Mouse (Mus musculus) liver, embryonic 16.5 days (tissue): ENCODE data around the gene Plekha6. TPM values are rescaled to one million over a fixed set of nuclear protein-coding genes. Genes with fewer than 3 reads are reported as not detected.

Experiments
- ATAC-seq: fragments of 200-750 bp; cut with Nextera tagmentation; 2 replicates; pipeline ENCODE4 v1.8.0; 2017; ENCODE audit warnings: low read depth, mild to moderate bottlenecking, moderate number of reproducible peaks, moderate library complexity
- H3K27ac ChIP-seq: fragments of 300-500 bp; sonication (generic); 2 replicates; pipeline ENCODE4 v1.5.1; 2014; ENCODE audit warnings: mild to moderate bottlenecking, low read length
- H3K27me3 ChIP-seq: fragments of 300-500 bp; sonication (generic); 2 replicates; pipeline ENCODE4 v1.6.1; 2014; ENCODE audit warnings: low read depth, low read length, mixed read lengths; ENCODE audit not compliant: control insufficient read depth, insufficient read depth
- H3K36me3 ChIP-seq: fragments of 300-500 bp; sonication (generic); 2 replicates; pipeline ENCODE4 v1.6.1; 2014; ENCODE audit warnings: mild to moderate bottlenecking; ENCODE audit not compliant: control insufficient read depth, insufficient read depth
- H3K4me1 ChIP-seq: fragments of 300-500 bp; sonication (generic); 2 replicates; pipeline ENCODE4 v1.6.1; 2014; ENCODE audit warnings: low read depth, low read length, mixed read lengths; ENCODE audit not compliant: control insufficient read depth
- H3K4me2 ChIP-seq: fragments of 300-500 bp; sonication (generic); 2 replicates; pipeline ENCODE4 v1.6.1; 2014; ENCODE audit warnings: low read depth, low read length, mixed read lengths
- H3K4me3 ChIP-seq: fragments of 300-500 bp; sonication (generic); 2 replicates; pipeline ENCODE4 v1.5.1; 2014; ENCODE audit warnings: low read depth, mild to moderate bottlenecking, low read length
- H3K9ac ChIP-seq: fragments of 300-500 bp; sonication (generic); 2 replicates; pipeline ENCODE4 v1.6.1; 2014; ENCODE audit warnings: low read depth, low read length
- H3K9me3 ChIP-seq: fragments of 300-500 bp; sonication (generic); replicated peaks from 2 replicates; pipeline ENCODE4 v1.6.1; 2016; ENCODE audit warnings: low read length; ENCODE audit not compliant: control insufficient read depth
- WGBS: fragments of 180-500 bp; shearing (Covaris S2); extraction: QIAGEN DNeasy Blood & Tissue Kit; methylation state at CpG from one replicate; pipeline ENCODE4 v1.1.7; 2014; ENCODE audit not compliant: insufficient replicate concordance; 5-methylcytosine and 5-hydroxymethylcytosine counted together
- polyA plus RNA-seq: library from polyadenylated mRNA; unstranded; fragments of >200 nt; fragmentation: Nextera tagmentation; extraction: Ambion mirVana; gene quantifications from 2 replicates; pipeline ENCODE4 v1.2.1, GENCODE M21; 2015

The Plekha6 gene
- polyA plus RNA-seq, 1 experiment from 2014 or later, result 3.7 TPM

DNA sequence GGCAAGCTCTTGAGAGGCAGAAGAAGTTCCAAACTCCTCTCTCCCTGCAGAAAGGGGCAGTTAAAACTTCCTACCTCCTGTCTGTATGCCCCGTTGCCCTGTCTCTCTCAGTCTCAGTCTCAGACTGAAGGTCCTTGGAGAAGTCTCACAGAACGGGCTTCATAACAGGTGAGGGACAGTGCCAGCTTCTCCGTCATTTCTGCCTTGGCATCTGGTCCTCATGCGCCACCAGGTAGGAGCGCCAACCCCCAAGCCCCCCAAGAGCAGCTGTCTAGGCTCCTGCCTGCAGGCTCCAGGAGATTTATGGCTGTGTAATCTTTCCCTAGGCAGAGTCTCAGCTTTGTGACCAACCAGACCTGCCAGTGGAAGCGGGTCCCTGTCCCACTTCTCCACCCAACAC is 86.8 kb downstream of the Plekha6 start:
- H3K36me3 ChIP-seq, result no peaks in the 10 kb centered on the region
- H3K4me2 ChIP-seq, result no peak overlapping the region
- no peak overlapping the region for H3K27ac ChIP-seq
- WGBS, result 73% methylated on average over 6 of the region's 6 CpGs
- no peak overlapping the region for H3K9ac ChIP-seq
- no peak for ATAC-seq
- no peak overlapping the region for H3K4me3 ChIP-seq
- H3K27me3 ChIP-seq, result no peaks in the 10 kb centered on the region
- no peaks in the 10 kb centered on the region for H3K9me3 ChIP-seq
- peaks cover 18% of the 10 kb centered on the region for H3K4me1 ChIP-seq

- peaks cover 17% of the 10 kb centered on the region for H3K4me1 ChIP-seq
- no peak for ATAC-seq
- WGBS, result 24% methylated on average over 5 of the region's 5 CpGs
- no peak overlapping the region for H3K27ac ChIP-seq
- no peaks in the 10 kb centered on the region for H3K36me3 ChIP-seq
- H3K9me3 ChIP-seq, result no peaks in the 10 kb centered on the region
- no peak overlapping the region for H3K9ac ChIP-seq
- H3K4me2 ChIP-seq, result no peak overlapping the region
- no peaks in the 10 kb centered on the region for H3K27me3 ChIP-seq
- no peak overlapping the region for H3K4me3 ChIP-seq
Measured at GRCm38 (mm10) chr1:133251625-133252034, 87.6 kb downstream of the Plekha6 start.

DNA sequence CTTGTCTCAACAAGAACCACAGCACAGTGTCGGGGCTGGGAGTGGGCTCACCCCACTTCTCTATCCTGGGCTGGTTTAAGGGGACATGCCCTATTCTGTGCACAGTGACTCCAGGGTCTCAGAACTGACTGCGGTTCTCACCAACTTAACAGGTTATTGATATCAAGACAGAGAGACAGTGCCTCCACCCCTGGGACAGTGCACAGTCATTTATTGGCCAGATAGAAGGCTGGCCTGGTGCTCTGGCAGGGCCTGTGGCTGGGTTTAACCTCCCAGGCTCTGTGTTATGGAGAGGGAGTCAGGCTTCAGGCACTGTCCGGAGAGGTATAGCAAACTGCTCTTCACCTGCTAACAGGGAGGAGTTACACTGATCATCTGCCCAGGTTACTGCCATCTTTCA is 88.2 kb downstream of the Plekha6 start:
- no peak for ATAC-seq
- H3K4me1 ChIP-seq, result peaks cover 14% of the 10 kb centered on the region

DNA sequence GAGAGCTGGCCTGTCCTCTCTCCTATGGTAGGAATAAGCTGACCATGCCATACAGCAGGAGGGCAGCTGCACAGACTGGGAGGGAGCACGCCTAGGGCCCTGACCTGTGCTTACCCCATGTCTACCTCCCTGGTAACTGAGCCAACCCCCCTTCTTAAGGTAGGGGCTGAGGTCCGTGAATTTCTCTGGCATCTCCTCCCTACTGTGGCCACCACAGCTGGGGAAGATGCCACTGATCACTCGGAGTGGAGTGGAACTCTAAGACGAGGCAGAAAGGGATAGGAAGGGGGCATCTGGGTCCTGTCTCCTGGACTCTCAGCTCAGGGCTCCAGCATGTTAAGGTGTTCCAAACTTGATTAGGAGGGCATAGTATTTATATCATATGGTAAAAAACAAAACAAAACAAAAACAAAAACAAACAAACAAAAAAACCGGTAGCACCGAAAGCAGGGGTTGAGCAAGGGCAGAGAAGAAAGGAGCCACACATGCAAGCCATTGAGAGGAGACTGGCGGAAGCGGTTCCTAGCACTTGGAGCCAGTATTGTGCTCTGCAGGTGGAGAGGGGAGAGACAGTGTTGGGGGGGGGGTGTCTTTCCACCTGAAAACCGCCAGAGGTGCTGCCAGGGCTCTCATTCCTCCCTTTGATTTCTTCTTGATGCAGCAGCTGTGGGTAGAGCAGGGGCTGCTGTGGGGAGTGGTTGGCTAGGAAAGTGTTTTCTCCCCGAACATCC is 89.0 kb downstream of the Plekha6 start:
- H3K36me3 ChIP-seq, result no peaks in the 10 kb centered on the region
- H3K9me3 ChIP-seq, result no peaks in the 10 kb centered on the region
- 53% methylated on average over 10 of the region's 10 CpGs for WGBS
- ATAC-seq, result no peak
- H3K4me3 ChIP-seq, result no peak overlapping the region
- no peak overlapping the region; the same call in 1 of the 2 replicates for H3K27ac ChIP-seq
- no peak overlapping the region for H3K4me2 ChIP-seq
- H3K9ac ChIP-seq, result no peak overlapping the region
- no peaks in the 10 kb centered on the region for H3K27me3 ChIP-seq
- H3K4me1 ChIP-seq, result peaks cover 14% of the 10 kb centered on the region

More for the DNA sequence above, 88.2 kb downstream of the Plekha6 start:
- Histone ChIP-seq H3K27me3 (no peaks in the 10 kb centered on the region), H3K36me3 (no peaks in the 10 kb centered on the region), H3K27ac (no peak overlapping the region; the same call in none of the 2 replicates), H3K4me3 (no peak overlapping the region), H3K4me2 (no peak overlapping the region), H3K9ac (no peak overlapping the region), H3K9me3 (no peaks in the 10 kb centered on the region)
- 49% methylated on average over 3 of the region's 3 CpGs for WGBS

DNA sequence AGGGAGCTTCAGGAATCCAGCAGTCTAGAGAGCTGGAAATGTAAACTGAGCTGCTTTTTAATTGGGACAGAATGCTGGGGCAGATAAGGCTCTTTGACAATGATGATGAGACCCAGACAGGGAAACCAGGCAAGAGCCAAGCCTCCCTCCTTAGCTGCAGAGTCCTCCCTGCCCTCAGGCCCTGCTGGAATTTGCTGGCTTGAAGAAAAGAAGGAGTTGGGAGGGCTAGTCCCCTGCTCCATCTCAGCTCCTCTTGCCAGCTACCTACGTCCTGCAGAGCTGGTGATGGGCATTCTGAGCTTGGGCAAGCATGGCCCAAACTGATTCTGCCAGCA is 89.5 kb downstream of the Plekha6 start:
- Histone ChIP-seq H3K9me3 (no peaks in the 10 kb centered on the region), H3K4me3 (no peak overlapping the region), H3K36me3 (no peaks in the 10 kb centered on the region), H3K27ac (no peak overlapping the region), H3K4me1 (peaks cover 14% of the 10 kb centered on the region), H3K9ac (no peak overlapping the region), H3K27me3 (no peaks in the 10 kb centered on the region), H3K4me2 (no peak overlapping the region)
- WGBS, result 47% methylated on average over 1 of the region's 1 CpGs
- ATAC-seq, result no peak

DNA sequence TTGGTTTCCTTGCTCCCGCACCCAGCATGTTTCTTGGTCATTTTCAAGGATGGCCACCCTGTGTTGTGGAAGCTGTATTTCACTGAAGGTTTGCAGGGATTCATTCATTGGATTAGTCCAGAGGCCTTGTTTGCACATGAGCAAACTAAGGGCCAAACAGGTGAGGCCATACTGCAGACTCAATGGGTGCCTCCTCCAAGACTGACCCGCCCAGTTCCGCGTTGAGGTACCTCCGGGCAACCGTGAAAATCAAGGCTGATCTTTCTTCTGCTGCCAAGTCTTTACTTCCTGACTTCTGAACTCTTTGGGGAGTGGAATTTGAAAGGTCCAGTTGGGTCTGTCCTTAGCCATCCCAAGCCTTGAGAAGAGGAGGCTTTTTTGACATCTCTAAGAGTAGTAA is 90.2 kb downstream of the Plekha6 start:
- no peak overlapping the region for H3K27ac ChIP-seq
- no peak overlapping the region for H3K9ac ChIP-seq
- no peak for ATAC-seq
- H3K4me1 ChIP-seq, result peaks cover 14% of the 10 kb centered on the region
- 65% methylated on average over 6 of the region's 6 CpGs for WGBS
- no peaks in the 10 kb centered on the region for H3K9me3 ChIP-seq
- H3K4me2 ChIP-seq, result no peak overlapping the region
- no peaks in the 10 kb centered on the region for H3K36me3 ChIP-seq
- H3K27me3 ChIP-seq, result no peaks in the 10 kb centered on the region
- H3K4me3 ChIP-seq, result no peak overlapping the region

DNA sequence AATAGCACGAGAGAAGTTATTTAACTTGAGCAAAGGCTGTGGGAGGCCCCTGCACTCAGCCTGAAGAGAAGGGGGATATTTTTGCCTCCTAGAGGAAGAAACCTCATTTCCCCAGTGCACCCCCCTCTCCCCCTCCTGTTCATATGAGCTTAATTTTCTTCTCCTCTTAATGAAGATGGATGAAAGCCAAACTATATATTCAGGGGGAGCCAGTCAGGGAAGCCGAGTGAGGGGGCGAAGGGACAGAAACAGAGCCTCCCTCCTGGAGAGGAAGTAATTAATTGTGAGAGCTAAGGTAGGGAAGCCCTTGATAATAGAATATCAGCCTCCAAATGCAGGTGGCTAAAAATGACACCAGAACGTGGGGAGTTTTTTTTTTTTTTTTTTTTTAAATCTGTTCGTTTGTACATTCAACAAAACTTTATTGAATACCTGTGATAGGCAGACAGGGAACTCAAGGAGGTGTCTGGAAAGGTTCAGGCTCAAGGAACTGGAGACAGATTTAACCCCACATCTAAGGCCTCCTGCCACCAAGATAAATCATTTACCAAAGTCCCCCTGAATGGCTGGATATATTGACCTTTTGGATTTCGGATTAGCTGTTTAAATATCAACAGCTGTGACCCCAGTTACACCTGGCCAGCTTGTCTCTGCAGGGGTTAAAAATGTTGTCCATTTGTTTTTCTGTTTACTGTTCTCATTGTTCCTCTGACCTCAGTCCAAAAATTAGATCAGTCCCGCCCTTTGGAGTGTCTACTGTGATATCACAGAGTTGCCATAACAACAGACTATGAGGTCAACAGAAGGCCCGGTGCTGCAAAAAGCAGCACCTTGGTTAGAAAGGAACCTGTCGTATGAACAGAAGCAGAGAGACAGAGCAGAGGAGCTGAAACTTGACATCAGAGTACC is 91.1 kb downstream of the Plekha6 start:
- no peaks in the 10 kb centered on the region for H3K27me3 ChIP-seq
- no peak overlapping the region for H3K27ac ChIP-seq
- 33% methylated on average over 9 of the region's 9 CpGs for WGBS
- H3K4me2 ChIP-seq, result no peak overlapping the region
- H3K4me3 ChIP-seq, result no peak overlapping the region
- no peak overlapping the region for H3K9ac ChIP-seq
- peaks cover 14% of the 10 kb centered on the region for H3K4me1 ChIP-seq
- no peaks in the 10 kb centered on the region for H3K9me3 ChIP-seq
- peak; percentile 56 for ATAC-seq
- H3K36me3 ChIP-seq, result no peaks in the 10 kb centered on the region

- H3K27me3 ChIP-seq, result no peaks in the 10 kb centered on the region
- no peak overlapping the region for H3K27ac ChIP-seq
- no peaks in the 10 kb centered on the region for H3K36me3 ChIP-seq
- WGBS, result 46% methylated on average over 5 of the region's 5 CpGs
- H3K4me3 ChIP-seq, result no peak overlapping the region
- no peaks in the 10 kb centered on the region for H3K9me3 ChIP-seq
- H3K4me2 ChIP-seq, result no peak overlapping the region
- no peak for ATAC-seq
- peaks cover 14% of the 10 kb centered on the region for H3K4me1 ChIP-seq
- H3K9ac ChIP-seq, result no peak overlapping the region
Measured at GRCm38 (mm10) chr1:133255776-133256175, 91.8 kb downstream of the Plekha6 start.

GRCm38 (mm10) chr1:133256347-133256746 is 92.3 kb downstream of the Plekha6 start:
- Histone ChIP-seq H3K36me3 (no peaks in the 10 kb centered on the region), H3K9me3 (no peaks in the 10 kb centered on the region), H3K27ac (no peak overlapping the region), H3K9ac (no peak overlapping the region), H3K4me2 (no peak overlapping the region), H3K4me3 (no peak overlapping the region), H3K4me1 (peaks cover 14% of the 10 kb centered on the region), H3K27me3 (no peaks in the 10 kb centered on the region)
- no peak for ATAC-seq
- 68% methylated on average over 8 of the region's 8 CpGs for WGBS
